Mouse (Mus musculus) heart, adult 9 months (tissue): ENCODE measurements at regions not wholly inside any gene's neighbourhood (a gene's known extent, or its start where the extent isn't known, plus 50 kb on each side); places are given as distances from the start of the nearest gene placed in this dataset.

Source experiments
- DNase-seq, 2 experiments: peaks; one replicate each; pipeline ENCODE4 v3.0.0; 2022; ENCODE audit warnings: low spot score in 2 of 2

DNA sequence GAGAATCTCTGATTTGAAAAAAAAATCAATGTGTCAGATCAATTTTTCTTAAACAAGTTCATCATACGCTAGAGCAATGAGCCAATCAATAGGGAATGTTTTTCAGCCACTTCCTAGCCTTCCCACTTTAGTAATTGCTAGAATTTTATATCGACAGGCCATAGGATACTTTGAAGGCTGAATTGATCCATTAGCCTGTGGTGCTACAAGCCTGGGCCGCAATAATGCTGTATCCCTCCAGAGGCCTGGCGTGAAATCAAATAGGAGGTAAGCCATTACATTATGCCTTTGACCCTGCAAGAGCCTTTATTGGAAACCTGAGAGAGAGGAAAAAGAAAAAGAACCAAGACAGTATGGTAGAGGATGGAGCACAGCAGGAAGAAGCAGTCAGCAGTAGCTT, 53.7 kb upstream of the Gm11232 start:
- DNase-seq: no peak

DNA sequence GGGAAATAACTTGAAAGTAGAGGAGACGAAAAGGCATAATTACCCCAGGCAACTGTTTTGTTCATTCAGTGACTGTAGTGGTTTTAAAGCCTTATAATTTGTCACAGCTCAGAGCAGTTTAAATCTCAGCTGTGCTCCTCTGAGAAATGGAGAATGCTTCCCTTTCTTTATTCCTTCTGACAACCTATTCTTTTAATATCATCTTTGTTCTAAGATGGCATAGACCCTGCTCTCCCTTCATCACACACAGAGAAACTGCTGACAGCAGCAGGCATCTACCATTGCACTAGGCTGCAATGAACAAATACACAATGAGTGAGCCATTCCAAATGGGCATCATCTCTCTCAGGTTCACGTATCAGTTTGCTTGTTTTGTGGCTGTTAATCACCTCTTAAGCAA, 50.5 kb upstream of the Gm11232 start:
- DNase-seq: no peak
